Mouse (Mus musculus) megakaryocyte-erythroid progenitor cell, adult 5-6 weeks (primary cell): ENCODE results near the gene 4933405L10Rik. TPM values are rescaled to one million over a fixed set of nuclear protein-coding genes. Genes with fewer than 3 reads are reported as not detected.

Experiments
- ATAC-seq: replicated peaks from 2 replicates; pipeline ENCODE4 v1.8.0; 2016; ENCODE audit warnings: mild to moderate bottlenecking, inconsistent platforms; ENCODE audit not compliant: severe bottlenecking, poor library complexity, low FRiP score, low TSS enrichment
- total RNA-seq, 2 experiments: library from RNA; stranded (forward) in 1 of 2; stranded (reverse) in 1 of 2; fragments of 200-1000, 215-1000 nt in 1 of 2; fragments of >200 nt in 1 of 2; fragmentation: Nextera tagmentation in 1 of 2; gene quantifications; 2 replicates each; pipeline ENCODE4 v1.2.3; 2014 to 2017

The 4933405L10Rik gene
- total RNA-seq, 2 experiments from 2014 or later: not detected

DNA sequence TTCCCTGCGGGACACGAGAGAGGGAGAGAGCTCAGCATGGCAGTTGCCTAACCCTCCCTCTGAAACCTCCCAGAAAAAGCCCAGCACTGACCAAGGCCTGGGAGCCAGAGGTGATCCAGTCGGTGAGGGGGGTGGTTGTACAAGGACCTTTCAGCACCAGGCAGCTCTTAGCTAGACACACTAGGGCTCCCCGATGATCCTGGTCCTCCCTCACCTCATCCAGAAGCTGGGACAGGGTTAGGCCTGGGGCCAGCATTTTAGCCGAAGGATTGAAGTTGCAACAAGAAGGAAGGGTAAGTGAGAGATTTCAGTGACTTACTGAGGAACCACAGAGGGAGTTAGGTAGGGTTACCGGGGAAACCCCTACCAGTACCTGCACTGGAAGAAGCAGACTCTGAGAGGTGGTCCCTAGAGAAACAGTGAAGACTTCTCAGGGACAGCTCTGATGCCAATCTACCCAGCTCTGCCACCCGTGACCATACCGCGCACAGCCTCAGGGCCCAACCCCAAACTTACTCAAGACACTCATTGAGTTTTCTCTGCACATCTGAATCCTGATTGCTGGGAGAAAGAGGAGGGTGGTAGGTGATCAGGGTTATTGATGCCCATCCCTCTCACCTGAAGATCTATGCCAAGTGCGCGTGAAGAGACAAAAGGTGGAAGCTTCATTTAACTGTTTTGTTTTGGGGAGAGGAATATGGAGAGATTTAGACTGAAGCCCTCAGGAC is 7.8 kb upstream of the 4933405L10Rik start:
- no peak for ATAC-seq

DNA sequence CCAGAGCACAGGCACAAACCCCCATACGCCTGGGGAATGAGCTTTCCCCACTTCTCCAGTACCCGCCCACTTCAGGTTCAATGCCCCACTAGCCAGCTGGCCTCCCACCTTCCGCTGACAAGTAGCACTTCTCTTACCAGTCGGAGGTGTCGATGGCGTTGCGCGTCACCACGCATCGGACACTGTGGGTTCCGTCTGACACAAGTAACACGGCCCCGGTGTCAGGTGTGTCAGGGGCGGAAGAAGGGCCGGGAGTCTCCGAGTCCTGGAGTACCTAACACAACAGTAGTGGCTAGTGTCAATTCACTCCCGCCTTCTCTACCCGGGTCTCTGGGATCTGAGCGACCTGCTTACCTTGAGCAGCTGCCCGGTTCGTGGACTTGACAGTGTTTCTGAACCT is 6.9 kb upstream of the 4933405L10Rik start:
- ATAC-seq: peak; percentile 47

DNA sequence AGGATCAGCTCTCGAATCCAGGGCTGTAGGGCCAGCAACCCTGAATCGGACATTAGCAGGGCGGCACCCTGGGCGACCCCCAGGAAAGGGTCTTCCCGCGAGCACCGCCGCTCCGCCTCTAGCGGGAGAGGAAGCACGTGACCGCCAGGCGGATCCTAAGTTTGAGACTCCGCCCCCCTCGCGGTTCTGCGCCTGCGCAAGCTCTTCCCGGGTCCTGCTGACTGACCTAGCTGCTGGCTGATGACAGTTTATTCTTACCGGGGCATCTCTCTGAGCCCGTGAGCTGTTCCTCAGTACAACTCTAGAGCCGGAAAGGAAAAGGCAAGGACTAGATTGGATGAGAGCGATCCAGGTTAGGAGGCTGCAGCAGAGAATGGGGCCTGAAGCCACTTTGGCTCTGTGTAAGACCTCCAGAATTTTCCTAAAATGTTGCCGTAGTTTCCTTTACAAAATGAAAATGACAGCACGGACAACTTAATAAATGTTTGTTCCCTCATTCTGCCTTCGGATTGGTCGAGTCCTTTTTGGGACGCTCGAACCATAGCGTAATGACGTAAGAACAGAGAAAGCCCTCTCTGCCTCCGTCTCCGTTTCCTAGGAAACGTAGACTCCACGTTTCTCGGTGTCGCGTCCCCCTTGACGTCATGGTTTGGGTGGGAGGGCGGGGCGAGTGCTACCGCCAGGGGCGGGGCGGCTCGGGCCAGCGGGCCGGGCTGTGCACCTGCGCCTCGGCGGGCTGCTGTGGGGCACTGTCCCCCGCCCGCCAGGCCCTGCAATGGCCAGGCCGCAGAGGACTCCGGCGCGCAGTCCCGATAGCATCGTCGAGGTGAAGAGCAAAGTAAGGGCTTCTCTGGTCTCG is 6.3 kb upstream of the 4933405L10Rik start, which contains the start of the genes Acd and Pard6a:
TSS of gene Acd (minus strand) at position 137 of the 859 bp plus-strand sequence.
TSS of gene Pard6a (plus strand) at position 183 of the 859 bp plus-strand sequence.
- peak; percentile 72 for ATAC-seq

DNA sequence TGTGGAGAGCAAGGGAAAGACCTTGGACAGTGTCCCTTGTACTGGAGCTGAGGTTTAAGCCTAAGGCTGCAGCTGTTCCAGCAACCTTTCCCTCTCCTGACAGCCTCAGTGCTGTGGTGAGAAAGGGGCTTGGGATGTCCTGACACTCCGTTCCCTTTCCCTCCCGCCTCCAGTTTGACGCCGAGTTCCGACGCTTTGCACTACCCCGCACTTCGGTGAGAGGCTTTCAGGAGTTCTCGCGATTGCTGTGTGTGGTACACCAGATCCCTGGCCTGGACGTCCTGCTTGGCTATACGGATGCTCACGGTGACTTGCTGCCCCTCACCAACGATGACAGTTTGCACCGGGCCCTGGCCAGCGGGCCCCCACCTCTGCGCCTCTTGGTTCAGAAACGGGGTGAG is 5.5 kb upstream of the 4933405L10Rik start:
- ATAC-seq: no peak

DNA sequence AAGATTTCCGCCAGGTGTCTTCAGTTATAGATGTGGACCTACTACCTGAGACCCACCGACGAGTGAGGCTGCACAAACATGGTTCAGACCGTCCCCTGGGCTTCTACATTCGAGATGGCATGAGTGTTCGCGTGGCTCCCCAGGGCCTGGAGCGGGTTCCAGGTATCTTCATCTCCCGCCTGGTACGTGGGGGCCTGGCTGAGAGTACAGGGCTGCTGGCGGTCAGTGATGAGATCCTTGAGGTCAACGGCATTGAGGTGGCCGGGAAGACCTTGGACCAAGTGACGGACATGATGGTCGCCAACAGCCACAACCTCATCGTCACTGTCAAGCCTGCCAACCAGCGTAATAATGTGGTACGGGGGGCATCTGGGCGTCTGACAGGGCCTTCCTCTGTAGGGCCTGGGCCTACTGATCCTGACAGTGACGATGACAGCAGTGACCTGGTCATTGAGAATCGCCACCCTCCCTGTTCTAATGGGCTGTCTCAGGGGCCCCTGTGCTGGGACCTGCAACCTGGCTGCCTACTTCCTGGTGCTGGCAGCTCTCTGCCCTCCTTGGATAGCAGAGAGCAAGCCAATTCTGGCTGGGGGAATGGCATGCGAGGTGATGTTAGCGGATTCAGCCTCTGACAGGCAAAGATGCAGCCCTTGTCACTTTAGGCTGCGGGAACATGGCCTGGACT is 4.6 kb upstream of the 4933405L10Rik start:
- no peak for ATAC-seq

DNA sequence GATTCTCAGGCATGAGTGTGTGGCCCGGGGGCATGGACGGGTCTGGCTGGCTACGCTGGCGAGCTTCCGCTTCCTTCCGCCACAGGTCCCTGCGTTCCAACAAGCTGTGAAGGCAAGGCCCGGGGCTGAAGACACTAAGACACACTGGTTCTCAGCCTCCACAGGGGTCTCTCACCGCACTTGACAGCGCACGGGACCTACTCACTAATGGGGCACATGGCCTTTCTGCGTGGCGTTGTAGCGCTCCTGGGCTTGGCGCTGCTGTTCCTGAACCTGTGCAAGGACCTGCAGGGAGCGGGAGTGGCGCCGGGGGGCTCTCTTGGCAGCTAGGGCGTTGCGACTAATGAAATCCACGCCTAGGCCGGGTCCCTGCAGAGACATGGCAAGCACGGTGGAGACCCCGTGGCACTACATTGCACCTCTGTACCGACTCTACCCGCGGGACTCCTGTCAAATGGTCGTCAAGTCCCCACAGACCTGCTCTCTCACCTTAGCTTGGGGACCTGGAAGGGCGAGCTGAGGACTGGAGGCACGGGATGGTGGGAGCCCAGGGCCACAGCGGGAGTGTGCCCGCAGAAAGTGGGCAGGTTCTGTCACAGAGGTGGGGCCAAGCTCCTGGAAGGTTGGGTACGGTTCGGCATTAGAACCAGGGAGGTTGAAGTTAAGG is 3.2 kb upstream of the 4933405L10Rik start:
- ATAC-seq: no peak

DNA sequence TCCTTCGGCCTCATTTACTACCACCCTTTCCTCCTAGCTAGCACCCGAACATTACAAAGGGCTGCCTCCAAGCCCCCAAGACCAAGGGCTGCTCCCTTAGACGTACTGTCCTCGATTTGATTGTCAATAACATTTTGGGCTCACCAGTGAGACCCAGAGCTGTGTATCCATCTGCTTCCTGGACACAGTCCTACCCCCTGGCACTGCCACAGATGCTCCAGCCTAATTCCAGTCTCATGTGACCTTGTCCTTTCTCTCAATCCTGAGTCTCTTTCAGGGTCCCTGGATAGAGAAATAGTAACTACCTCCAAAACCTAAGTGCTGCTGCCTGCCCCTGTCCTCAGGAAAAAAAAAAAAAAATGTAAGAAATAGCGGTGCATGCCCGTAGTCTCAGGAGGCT is 2.5 kb upstream of the 4933405L10Rik start:
- no peak for ATAC-seq

DNA sequence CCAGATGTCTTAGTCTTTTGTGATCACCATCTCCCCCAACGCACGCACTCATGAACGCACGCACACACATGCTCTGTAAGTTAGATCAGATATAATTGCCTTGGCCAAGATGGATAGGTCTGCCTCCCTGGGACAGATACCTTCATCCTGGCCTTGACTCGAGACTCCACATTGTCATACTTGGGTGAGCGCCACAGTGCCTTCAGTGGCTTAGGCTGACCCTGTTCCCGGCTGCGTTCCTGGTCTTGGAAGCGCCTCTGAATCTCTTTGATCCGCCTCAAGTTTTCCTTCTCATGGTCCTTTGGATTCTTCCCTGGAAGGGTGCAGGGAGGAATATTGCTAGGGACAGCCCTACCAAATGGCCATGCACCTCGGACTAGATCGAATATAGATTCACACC is 1.0 kb upstream of the 4933405L10Rik start:
- no peak for ATAC-seq

DNA sequence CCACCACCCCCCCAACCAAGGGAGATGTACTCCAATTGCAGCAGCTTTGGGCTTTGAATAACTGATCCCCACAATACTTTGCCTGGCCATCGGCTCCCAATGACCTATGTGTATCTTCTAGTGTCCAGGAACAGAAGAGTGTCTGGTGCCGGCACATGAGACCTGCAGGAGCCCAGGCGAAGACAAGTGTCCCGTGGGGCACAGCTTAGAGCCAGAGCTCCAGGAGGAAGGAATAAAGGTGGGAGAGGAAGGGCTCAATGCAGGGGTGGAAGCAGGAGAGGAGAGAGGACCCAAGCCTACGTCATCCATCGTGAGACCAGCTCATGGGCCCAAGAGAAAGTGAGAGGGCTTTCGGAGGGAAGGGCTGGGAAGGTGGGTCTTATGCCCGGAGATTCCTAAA is 1.2 kb downstream of the 4933405L10Rik start:
- ATAC-seq: no peak

DNA sequence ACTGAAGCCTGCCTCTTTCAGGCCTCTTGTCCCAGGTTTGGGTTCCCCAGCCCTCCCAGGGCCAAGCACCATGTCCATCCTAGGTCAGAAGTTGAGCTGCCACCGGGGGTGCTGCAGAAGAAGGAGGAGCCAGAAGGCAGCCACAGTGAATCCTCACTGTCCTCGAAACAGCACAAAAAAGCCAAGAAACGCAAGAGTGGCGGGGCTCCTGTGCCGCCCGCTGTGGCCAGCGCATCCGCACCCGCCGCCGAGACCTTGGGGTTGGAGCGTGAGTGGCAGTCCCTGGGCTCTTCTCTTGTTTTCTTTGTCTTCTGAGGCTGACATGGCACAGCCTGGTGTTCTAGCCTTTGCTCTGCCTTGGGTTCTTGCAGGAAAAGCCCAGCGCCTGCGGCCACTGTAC is 1.9 kb downstream of the 4933405L10Rik start:
- ATAC-seq: no peak

DNA sequence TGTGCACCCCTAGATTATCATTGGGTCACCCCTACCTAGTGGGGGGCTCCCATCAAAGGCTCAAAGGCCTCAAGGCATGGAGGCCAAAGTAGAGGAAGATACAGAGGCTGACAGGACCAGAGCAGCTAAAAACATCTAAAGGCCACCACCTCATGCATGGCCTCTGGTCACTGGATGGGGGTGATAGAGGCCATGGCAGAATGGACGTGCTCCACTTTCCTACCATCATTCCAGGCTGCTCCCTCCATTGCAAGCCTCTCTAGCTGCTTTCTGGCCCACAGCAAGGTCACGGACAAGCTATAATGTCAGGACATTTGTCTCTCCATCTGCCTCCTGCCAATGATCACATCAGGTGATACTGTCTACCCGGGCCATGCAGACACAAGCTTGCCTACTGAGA is 4.8 kb downstream of the 4933405L10Rik start:
- no peak for ATAC-seq

DNA sequence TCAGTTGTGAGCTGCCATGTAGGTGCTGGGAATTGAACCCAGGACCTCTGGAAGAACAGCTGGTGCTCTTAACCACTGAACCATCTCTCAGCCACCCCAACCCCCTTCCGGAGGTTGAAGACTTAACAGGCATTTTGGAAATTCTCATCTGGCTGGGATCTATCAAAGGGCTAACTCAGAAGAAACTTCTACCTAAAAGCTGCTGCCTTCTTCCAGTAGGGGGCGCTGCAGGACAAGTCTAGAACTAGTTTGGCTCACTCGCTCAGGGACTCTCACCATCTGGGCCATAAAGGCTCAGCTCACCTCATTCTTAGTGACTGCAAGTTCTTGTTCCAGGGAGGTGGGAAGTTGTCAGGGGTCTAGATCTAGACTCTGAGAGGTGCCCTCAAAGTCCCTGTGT is 6.7 kb downstream of the 4933405L10Rik start:
- peak; percentile 61 for ATAC-seq

DNA sequence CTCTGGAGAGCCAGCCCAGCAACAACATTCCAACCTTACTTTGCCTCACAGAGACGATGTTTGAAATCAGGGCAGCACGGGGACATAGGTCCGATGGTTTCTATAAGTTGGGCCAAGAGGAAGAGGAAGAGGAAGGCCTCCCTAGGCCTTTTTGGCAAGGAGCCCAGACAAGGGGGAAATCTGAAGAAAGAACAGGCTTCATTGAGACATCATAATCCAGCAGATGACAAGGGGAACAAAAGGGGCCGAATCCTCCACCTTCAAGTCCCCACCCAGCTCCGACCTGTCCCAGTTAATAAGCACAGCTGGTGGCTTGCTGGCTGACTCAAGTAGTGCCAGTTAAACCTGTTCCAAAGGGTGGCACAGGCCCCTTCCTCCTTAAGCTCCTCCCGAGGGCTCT is 7.6 kb downstream of the 4933405L10Rik start:
- ATAC-seq: no peak

DNA sequence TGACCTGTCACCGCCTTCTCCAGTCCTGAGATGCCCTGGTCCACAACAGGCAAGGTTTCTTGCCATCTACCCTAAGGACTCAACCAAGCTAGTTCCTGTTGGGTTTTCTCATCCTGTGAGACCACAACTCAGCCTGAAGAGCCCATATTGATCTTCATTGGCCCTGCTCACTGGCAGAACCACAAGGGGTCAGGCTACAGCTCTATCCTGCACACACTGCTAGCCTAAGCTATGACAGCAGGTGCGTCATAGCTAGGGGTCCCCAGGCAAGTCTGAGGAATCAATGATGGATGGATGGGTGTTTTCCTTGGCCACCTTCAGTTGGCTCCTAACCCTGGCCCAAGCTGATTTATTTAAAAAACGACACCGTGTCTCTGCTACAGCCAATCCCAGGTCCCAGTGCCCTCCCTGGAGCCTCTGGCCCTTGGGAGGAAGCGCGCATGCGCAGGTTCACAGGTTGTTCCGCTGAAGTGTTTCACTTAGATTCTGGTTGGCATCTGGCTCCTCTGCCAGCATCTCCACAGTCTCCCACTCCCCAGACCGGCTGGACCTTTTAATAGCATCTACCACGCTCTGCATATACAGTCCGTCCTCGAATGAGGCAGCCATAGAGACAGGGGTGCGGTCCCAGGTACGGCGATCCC is 9.0 kb downstream of the 4933405L10Rik start:
- no peak for ATAC-seq

DNA sequence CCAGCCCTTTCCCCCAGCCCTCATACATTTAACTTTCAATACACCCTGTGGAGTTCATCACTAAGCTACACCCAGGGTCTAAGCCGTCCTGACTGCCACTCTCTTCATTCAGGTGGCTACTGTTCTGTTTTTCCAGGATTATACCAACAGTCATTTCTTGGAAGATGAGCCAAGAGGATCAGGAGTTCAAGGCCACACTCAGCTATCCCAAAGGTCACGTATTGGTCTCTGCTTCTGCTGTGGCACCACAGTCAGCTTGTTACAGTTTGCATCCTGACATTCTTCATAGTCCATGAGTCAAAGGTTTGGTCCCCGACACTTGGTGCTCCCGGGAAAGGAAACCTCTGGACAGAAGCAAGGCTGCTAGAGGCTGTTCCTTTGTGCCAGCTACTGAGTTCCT is 12.2 kb downstream of the 4933405L10Rik start:
- ATAC-seq: no peak

DNA sequence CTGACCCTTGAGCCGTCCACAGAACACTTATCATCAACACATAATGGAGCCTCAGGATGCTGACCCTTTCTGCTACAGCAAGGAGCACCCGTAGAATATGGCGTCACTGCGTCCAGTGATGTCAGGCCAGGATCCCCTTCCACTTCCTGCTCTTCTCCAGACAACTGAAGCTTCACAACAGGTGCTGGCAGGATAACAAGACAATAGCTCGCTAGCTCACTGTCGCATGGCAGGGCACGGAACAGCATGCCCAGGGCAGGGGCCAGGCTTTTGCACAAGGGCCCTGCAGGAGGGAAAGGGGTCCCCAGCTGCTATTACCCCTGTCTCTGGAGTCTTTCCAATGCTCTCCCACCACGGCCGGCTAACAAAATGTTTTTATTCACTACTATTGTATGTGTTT is 15.4 kb downstream of the 4933405L10Rik start:
- ATAC-seq: no peak

DNA sequence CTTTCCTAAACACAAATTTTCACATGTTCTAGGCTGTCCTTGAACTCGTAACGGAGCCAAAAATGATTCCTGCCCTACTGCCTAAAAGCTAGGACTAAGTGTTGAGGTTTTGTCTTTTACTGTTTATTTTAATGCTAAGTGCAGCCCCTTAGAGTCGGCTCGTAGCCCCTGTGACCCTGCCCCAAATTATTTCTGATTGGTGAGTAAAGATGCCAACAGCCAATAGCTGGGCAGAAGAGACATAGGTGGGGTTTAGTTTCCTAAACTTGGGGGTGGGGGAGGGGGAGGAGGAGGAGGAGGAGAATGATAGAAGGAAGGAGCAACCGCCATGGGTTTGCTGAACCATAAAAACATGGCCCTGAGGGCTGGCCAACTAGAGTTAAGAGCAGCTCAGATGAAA is 18.3 kb downstream of the 4933405L10Rik start:
- ATAC-seq: no peak

DNA sequence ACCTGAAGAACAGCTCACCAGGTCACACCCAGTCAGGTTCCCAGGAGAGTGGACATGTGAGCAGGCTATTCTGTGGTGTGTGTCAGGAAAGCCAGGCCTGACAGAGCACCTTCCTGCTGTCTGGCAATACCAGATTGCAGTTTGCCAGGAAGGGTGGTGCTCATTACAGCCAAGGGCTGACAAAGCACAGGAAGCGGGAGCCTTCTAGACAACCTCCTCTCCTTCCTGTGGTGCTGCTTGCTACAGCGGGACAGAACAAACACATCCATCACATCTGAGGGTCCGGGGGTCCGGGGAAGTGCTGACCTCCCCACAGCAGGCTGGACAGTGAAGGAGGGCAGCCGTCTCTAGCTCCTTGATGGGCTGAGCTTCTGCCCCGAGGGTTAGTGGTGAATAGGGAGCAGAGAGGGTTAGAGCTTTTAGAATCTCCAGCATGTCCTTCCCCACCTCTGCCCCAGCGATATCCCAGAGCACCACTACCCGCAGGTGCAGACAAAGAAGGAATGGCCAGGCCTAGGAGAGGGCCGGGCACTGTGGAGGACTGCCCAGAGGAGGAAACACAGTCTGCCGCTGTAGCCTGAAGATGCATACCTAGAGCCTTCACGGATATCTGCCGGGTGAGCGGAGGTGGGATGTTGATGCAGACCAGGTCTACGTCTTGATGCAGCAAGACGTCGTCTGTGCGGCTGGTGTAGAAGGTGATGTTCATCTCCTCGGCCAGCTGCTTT is 20.1 kb downstream of the 4933405L10Rik start:
- peak; percentile 81 for ATAC-seq

DNA sequence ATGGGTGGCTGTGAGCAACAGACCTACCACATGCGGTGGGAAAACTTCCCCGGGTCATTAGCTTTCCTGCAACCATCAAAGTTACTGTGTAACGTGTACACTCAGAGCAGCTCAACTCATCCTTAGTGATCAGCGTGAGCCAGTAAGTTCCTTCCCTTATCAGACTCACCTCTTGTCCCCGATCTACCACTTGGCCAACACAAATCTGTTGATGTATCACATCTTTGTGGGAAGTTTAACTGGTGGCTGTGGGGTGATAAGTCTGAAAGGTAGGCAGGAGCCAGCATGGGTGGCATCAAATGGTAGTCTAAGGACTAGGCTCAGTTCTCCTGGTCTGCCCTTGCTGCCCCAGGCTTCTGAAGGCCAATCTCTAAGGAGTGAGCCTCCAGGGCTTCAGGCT is 24.7 kb downstream of the 4933405L10Rik start:
- ATAC-seq: peak; percentile 91
